Mouse (Mus musculus) brain, embryonic 14.5 days (tissue): Measurements from ENCODE around the gene Dclre1a.

Experiments
- CTCF ChIP-seq: fragments of 200-500 bp; IDR thresholded peaks from 2 replicates; pipeline ENCODE4 v1.5.1; 2012; ENCODE audit warnings: inconsistent platforms, mild to moderate bottlenecking, moderate library complexity, borderline replicate concordance; ENCODE audit not compliant: insufficient read depth, insufficient read length; ENCODE audit errors: extremely low read depth
- POLR2A ChIP-seq: fragments of 200-500 bp; IDR thresholded peaks from 2 replicates; pipeline ENCODE4 v1.6.1; 2012; ENCODE audit warnings: mild to moderate bottlenecking, inconsistent platforms, borderline replicate concordance; ENCODE audit not compliant: poor library complexity, insufficient read depth, insufficient read length, severe bottlenecking; ENCODE audit errors: extremely low read depth

GRCm38 (mm10) chr19:56485376-56486271 lies 62.4 kb downstream of the Dclre1a start:
- TF ChIP-seq POLR2A: no peak
- no peak for TF ChIP-seq CTCF
